Mouse (Mus musculus) yolk sac, embryonic 10.5 days (tissue): ENCODE results near the gene Vcp.
A peak's percentile ranks its signal among the peaks of the same experiment; 100 is the strongest.

Experiments
- DNase-seq: peaks from one replicate; pipeline ENCODE4 v3.0.0-alpha.2; 2017; ENCODE audit warnings: low spot score

Gene Vcp

DNA sequence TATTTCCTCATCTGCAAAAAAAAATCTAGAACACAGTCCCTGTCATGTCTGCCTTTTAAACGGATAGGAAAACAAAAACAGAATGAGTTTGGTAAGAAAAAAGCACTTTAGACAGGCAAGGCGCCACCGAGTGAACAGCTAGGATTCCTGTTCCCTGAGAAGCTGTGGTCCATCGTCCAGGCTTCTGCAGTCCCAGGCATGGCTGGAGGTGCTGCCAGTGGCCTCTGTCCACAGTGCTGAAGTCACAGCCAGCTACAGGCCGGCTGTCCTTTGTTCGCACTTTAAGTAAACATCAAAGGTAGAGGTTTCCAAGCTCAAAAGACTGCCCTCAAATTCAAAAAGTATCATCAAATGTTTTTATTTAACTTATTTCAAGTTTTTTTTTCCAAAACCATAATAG, 55.3 kb downstream of the Vcp start:
- peak; percentile 47 for DNase-seq

DNA sequence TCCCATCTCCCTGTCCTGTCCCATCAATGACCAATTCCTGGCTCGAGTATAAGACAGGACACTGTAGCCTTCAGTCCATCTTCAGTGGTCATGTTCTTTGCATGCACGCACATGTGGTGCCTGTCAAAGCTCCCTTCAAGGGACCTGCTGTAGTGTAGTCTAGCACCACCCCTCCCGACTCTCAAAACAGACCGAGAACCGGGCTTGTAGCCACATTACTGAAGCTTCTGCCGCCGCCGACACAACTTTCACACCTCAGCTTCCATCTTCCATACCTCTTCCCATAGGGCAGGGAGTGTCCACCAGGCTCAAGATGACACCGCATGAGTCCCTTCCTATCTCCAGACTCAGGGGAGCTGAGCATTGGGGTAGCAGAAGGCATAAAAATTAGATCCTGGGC, 56.1 kb downstream of the Vcp start:
- no peak for DNase-seq

DNA sequence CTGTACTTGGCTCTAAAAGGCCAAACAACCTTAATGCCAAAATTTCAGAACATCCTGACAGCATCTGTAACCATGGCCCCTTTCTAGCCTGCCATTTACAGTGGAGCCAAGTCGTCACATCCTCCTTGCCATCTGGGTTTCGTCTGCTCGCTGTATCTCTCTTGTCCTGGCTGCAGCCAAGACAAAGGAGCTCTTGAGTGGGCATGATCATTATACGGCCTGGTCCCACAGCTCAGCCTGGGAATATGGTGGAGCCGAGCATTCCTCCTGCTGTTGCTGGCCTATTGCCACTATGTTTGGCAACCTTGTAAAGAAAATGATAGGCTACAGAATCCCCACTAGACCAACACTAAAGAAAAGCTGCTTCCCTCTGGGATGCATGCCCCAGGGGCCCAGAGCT, 57.0 kb downstream of the Vcp start:
- no peak for DNase-seq

DNA sequence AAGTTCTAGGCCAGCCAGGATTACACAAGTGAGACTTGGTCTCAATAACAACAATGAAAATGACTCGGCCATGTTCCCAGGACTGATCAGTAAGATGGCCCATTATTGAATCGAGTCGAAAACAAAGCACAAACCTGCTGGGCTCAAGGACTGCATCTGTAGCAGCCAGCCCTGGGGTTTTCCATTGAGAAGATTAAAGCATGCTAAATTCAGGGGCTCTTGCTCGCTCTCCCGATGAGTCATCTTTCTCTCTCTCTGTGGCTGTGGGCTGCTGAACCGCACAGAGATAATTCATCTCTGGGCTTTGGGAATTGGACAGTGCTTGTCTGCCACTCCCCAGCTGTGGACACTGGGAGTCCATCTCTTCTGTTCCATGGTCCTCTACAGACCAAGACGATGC, 58.9 kb downstream of the Vcp start:
- no peak for DNase-seq

DNA sequence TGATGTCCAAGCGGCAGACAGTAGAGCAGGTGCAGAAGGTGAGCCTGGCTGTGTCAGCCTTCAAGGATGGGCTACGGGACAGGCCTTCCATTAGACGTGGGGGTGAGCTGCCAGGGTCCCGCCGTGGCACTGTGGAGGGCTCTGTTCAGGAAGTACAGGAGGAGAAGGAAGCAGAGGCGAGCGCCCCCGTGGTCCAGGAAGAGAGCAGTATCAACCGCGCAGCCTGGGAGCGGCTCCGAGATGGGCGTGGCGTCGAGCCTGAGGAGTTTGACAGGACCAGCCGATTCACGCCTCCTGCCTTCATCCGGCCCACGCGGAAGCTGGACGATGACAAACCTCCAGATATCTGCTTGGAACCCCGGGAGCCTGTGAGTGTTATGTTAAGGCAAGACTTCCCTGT, 66.7 kb downstream of the Vcp start:
- peak; percentile 17 for DNase-seq

DNA sequence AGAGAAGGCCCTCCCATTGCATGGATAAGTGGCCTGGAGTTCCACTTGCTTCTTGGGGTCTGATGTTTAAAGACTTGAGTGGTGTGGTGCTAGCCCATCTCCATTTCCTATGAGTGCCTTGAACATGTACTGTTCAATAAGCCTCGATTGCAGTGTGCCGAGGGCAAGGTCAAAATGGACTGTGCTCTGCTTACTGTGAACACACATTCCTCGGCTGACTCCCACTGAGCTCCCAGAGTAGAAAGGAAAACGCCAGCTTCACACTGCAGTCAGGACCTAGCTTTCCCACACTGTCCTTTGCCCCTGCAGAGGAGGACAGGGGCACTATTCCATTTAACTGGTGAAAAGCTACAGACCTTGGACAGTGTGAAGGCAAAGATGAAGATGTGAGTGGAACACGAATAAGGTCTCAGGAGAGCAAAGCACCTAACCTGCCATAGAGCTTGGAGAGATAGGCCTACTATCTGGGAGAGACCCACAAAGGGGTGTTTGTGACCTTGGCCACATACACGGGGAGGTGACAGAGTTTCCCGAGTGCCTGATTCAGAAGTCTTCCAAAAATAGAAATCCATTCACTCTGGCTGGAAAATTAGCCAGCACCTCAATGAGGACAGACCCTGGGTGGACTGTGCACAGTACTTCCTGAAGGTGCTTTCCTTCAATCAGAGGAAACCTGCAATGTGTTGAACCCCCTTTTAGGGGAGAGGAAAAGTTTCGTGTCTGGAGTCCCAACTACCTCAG, 67.9 kb downstream of the Vcp start:
- DNase-seq, result no peak
